In the genomic region with DNA sequence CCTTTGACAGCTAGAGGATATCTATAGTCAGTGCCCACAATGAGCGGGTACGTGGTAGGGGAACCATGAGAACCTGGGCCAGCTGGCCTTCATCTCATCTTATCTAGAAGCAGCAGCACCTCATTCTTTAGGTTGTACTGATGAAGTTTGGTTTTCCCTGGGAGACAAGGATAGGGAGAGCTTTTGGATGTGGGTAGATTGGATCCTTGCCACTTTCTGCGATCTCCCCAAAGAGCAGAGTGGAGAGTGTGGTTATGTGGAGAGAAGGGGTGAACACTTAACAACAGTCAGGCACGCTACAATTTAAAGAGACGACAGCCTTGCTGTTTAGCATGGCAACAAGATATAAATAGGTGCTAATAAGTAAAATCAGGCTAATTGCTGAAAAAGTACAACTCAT, we compare ENCODE assay signal across 21 mouse cellular contexts.
A peak's percentile ranks its signal among the peaks of the same experiment; 100 is the strongest.
DNase-seq lines count a peak whose midpoint lies in the region; ATAC-seq lines count a peak whose summit lies in the region.
"Had no signal": no experiment of that assay in that cellular context is flagged by ENCODE, and none has a peak within 500 bp of the region (broad histone marks: within the 10 kb centered on the region; RNA-seq: fewer than 3 reads in every experiment).

No protein-coding gene starts in this region.

- no peak overlapping the region for H3K9ac ChIP-seq in hindbrain, embryonic 16.5 days (ENCODE audit: low read depth, low read length)
- H3K9ac ChIP-seq: embryonic facial prominence, embryonic 12.5 days; forebrain, embryonic 13.5 days; forebrain, embryonic 15.5 days; forebrain, postnatal 0 days had no signal

- 92% methylated on average over 5 of the region's 5 CpGs for whole genome bisulfite sequencing in embryonic facial prominence, embryonic 10.5 days
- 82% methylated on average over 5 of the region's 5 CpGs for WGBS in hindbrain, embryonic 16.5 days

- no peaks in the 10 kb centered on the region for H3K27me3 ChIP-seq in embryonic facial prominence, embryonic 10.5 days (replicated peaks; ENCODE audit: low read depth, poor library complexity, severe bottlenecking)
- no peaks in the 10 kb centered on the region for H3K27me3 ChIP-seq in hindbrain, embryonic 16.5 days (replicated peaks; ENCODE audit: control insufficient read depth, insufficient read depth, low read length)
- H3K27me3 ChIP-seq: embryonic facial prominence, embryonic 12.5 days; forebrain, embryonic 13.5 days; forebrain, embryonic 15.5 days; Patski had no signal

- no peak overlapping the region for H3K27ac ChIP-seq in embryonic facial prominence, embryonic 10.5 days (replicated peaks)
- no peak overlapping the region for H3K27ac ChIP-seq in hindbrain, embryonic 16.5 days (ENCODE audit: low read depth, low read length)
- H3K27ac ChIP-seq: embryonic facial prominence, embryonic 12.5 days; forebrain, embryonic 13.5 days; forebrain, embryonic 15.5 days had no signal

- DNase-seq in heart, adult 11 months: peak; percentile 70
- DNase-seq in heart, adult 8-10 months (ENCODE audit: low spot score): no peak
- peak; percentile 5 for DNase-seq in embryonic facial prominence, embryonic 10.5 days (ENCODE audit: low spot score)
- no peak for DNase-seq in kidney, postnatal 14 days
- DNase-seq: adrenal gland, adult 8-10 months; adrenal gland, postnatal 14 days; adrenal gland, postnatal 36 days; cerebellum, adult 11 months; cerebellum, adult 18-20 months; cerebellum, adult 8-10 months; cerebellum, adult 9-11 months; cerebellum, postnatal 14 days; cerebellum, postnatal 36 days; embryo, embryonic 11 days; forebrain, postnatal 0 days had no signal

- no peak for ATAC-seq in hindbrain, embryonic 16.5 days
- ATAC-seq: activated CD4-positive, CD25-positive, alpha-beta regulatory T cell, adult 4 months; forebrain, embryonic 13.5 days; forebrain, embryonic 15.5 days; forebrain, postnatal 0 days; Patski had no signal

- no peak overlapping the region for H3K4me2 ChIP-seq in hindbrain, embryonic 16.5 days (ENCODE audit: low read length)
- H3K4me2 ChIP-seq: embryonic facial prominence, embryonic 12.5 days; forebrain, embryonic 13.5 days; forebrain, embryonic 15.5 days had no signal

- H3K4me3 ChIP-seq in embryonic facial prominence, embryonic 10.5 days: no peak overlapping the region
- no peak overlapping the region for H3K4me3 ChIP-seq in hindbrain, embryonic 16.5 days (ENCODE audit: low read length)
- H3K4me3 ChIP-seq: embryonic facial prominence, embryonic 12.5 days; forebrain, embryonic 13.5 days; forebrain, embryonic 15.5 days had no signal

- H3K36me3 ChIP-seq in embryonic facial prominence, embryonic 10.5 days (replicated peaks): no peaks in the 10 kb centered on the region
- no peaks in the 10 kb centered on the region for H3K36me3 ChIP-seq in hindbrain, embryonic 16.5 days (ENCODE audit: control insufficient read depth, insufficient read depth, low read length)
- H3K36me3 ChIP-seq: embryonic facial prominence, embryonic 12.5 days; forebrain, embryonic 15.5 days had no signal

- H3K9me3 ChIP-seq in embryonic facial prominence, embryonic 10.5 days: no peaks in the 10 kb centered on the region
- no peaks in the 10 kb centered on the region for H3K9me3 ChIP-seq in hindbrain, embryonic 16.5 days (ENCODE audit: control insufficient read depth, low read length)
- H3K9me3 ChIP-seq: embryonic facial prominence, embryonic 12.5 days; forebrain, embryonic 13.5 days; forebrain, embryonic 15.5 days had no signal

- peaks cover 7% of the 10 kb centered on the region; the same call in 1 of the 2 replicates for H3K4me1 ChIP-seq in embryonic facial prominence, embryonic 10.5 days
- no peaks in the 10 kb centered on the region for H3K4me1 ChIP-seq in hindbrain, embryonic 16.5 days (ENCODE audit: control insufficient read depth, insufficient read depth, low read depth, low read length)
- H3K4me1 ChIP-seq: embryonic facial prominence, embryonic 12.5 days; forebrain, embryonic 13.5 days; forebrain, embryonic 15.5 days had no signal

Comparison
In these comparisons a context has a peak if more than half of its experiments do, and no peak if none do; other contexts are left out.
1. DNase-seq: peak in heart, adult 11 months (single experiment) and embryonic facial prominence, embryonic 10.5 days (single experiment); none in heart, adult 8-10 months (single experiment) and kidney, postnatal 14 days (single experiment).